Mouse (Mus musculus) cerebellum, postnatal 25 days (tissue): Measurements from ENCODE around the gene Zfp936.
A peak's percentile ranks its signal among the peaks of the same experiment; 100 is the strongest.
"Not testable (repeated sequence)": the region's sequence is repeated elsewhere in the genome, so short reads cannot be mapped to it uniquely, and the experiment has no call there.

Experiments used
- DNase-seq, 2 experiments: peaks; one replicate each; pipeline ENCODE4 v3.0.0; 2021; ENCODE audit warnings: mixed read lengths in 2 of 2

The Zfp936 gene

GRCm38 (mm10) chr7:43113929-43114328, at the start of gene Zfp936:
Zfp936 (plus strand) TSS chr7:43114229.
- not testable (repeated sequence) for DNase-seq

- DNase-seq = no peak
Measured at GRCm38 (mm10) chr7:43077831-43078230, 36.2 kb upstream of the Zfp936 start.

GRCm38 (mm10) chr7:43128691-43129090, 14.7 kb downstream of the Zfp936 start:
- not testable (repeated sequence) for DNase-seq

GRCm38 (mm10) chr7:43164121-43164520, 50.1 kb downstream of the Zfp936 start:
- not testable (repeated sequence) for DNase-seq

- not testable (repeated sequence) for DNase-seq
Measured at GRCm38 (mm10) chr7:43167101-43167500, 53.1 kb downstream of the Zfp936 start.

GRCm38 (mm10) chr7:43167811-43168210, 53.8 kb downstream of the Zfp936 start:
- not testable (repeated sequence) for DNase-seq

DNA sequence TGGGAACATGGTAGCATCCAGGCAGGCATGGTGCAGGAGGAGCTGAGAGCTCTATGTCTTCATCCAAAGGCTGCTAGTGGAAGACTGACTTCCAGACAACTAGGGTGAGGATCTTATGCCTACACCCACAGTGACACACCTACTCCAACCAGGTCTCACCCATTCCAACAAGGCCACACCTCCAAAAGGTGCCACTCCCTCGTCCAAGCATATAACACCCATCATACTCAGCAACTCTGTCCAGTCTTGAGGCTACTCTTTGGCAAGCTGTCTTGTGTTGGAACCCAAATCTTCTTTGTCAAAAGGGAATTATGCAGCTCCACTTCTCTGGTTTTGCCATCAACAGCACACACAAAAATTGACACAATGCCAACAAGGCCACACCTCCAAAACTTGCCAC, 54.2 kb downstream of the Zfp936 start:
- DNase-seq = not testable (repeated sequence)

GRCm38 (mm10) chr7:43177003-43177702, 63.1 kb downstream of the Zfp936 start:
- DNase-seq = no peak

DNA sequence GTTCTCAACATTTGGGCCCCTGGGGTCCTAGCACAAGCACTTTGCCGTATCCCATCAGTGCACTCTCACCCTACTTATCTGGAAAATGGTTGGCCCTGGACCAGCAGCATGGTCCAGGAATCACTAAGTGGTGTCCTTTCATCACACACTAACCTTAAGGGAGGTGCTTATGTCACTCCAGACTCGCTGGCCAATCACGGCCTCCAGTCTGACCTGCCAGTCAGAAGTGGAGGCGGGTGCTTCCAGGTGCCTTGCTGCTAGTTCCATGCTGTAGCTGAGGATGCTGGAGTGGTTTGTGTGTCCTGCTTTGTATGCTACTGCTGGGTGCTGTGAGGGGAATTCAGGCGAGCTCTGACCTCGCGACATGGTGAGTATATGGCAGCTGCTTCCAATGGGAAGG, 99.8 kb downstream of the Zfp936 start:
- DNase-seq = peak in 1 of 2 experiments; percentile 6
